14 mouse cellular contexts compared by ENCODE assay signal in genomic region chr8:47285435-47285834, GRCm38 (mm10).
DNase-seq lines count a peak whose midpoint lies in the region; ATAC-seq lines count a peak whose summit lies in the region.
"Had no signal": no experiment of that assay in that cellular context is flagged by ENCODE, and none has a peak within 500 bp of the region (broad histone marks: within the 10 kb centered on the region; RNA-seq: fewer than 3 reads in every experiment).

No protein-coding gene starts in this region.

- peak overlapping the region; percentile 91 for H3K4me3 ChIP-seq in forebrain, embryonic 14.5 days (ENCODE audit: low read depth, low read length)
- 0 out of 2 replicates have a peak overlapping the region, but pooled peaks have one; percentile 92 for H3K4me3 ChIP-seq in limb, embryonic 12.5 days (replicated peaks)
- H3K4me3 ChIP-seq in neural tube, embryonic 13.5 days, result peak overlapping the region; percentile 85
- H3K4me3 ChIP-seq: heart, adult 2 months had no signal

- WGBS in forebrain, embryonic 14.5 days, result 19% methylated on average over 6 of the region's 6 CpGs
- whole genome bisulfite sequencing in limb, embryonic 12.5 days, result 85% methylated on average over 6 of the region's 6 CpGs
- whole genome bisulfite sequencing in neural tube, embryonic 13.5 days, result 23% methylated on average over 6 of the region's 6 CpGs

- no peaks in the 10 kb centered on the region for H3K27me3 ChIP-seq in forebrain, embryonic 14.5 days (replicated peaks; ENCODE audit: control insufficient read depth, insufficient read depth, low read length)
- no peaks in the 10 kb centered on the region for H3K27me3 ChIP-seq in limb, embryonic 12.5 days
- H3K27me3 ChIP-seq in neural tube, embryonic 13.5 days, result no peaks in the 10 kb centered on the region

- H3K4me2 ChIP-seq in forebrain, embryonic 14.5 days (ENCODE audit: low read length), result peak overlapping the region; percentile 80
- H3K4me2 ChIP-seq in limb, embryonic 12.5 days, result peak overlapping the region; percentile 80
- H3K4me2 ChIP-seq in neural tube, embryonic 13.5 days, result peak overlapping the region; percentile 83

- H3K36me3 ChIP-seq in forebrain, embryonic 14.5 days (ENCODE audit: control insufficient read depth, insufficient read depth, low read length), result no peaks in the 10 kb centered on the region
- H3K36me3 ChIP-seq in limb, embryonic 12.5 days, result peaks cover 3% of the 10 kb centered on the region; the same call in 1 of the 2 replicates
- H3K36me3 ChIP-seq in neural tube, embryonic 13.5 days, result no peaks in the 10 kb centered on the region

- peaks cover 46% of the 10 kb centered on the region for H3K4me1 ChIP-seq in forebrain, embryonic 14.5 days (ENCODE audit: control insufficient read depth, insufficient read depth, low read length)
- peaks cover 53% of the 10 kb centered on the region for H3K4me1 ChIP-seq in limb, embryonic 12.5 days (replicated peaks)
- H3K4me1 ChIP-seq in neural tube, embryonic 13.5 days (replicated peaks), result peaks cover 74% of the 10 kb centered on the region

- DNase-seq in cerebellum, adult 9-10 months, result peak; percentile 5
- DNase-seq in cerebellum, adult 11-12 months, result no peak
- peak; percentile 61 for DNase-seq in forebrain, embryonic 14.5 days (ENCODE audit: low spot score)
- no peak for DNase-seq in heart, adult 18-20 months
- DNase-seq in lung, postnatal 10 days, result no peak
- no peak for DNase-seq in urinary bladder, postnatal 4 days (ENCODE audit: low spot score in 2 of 2)
- DNase-seq: cerebellum, postnatal 25 days; heart, adult 2 months; left cerebral cortex, postnatal 4 days; lung, embryonic 14.5 days; right cerebral cortex, postnatal 25 days; thymus, postnatal 25 days had no signal

- peak overlapping the region; percentile 45; the same call in 1 of the 2 replicates for H3K27ac ChIP-seq in forebrain, embryonic 14.5 days (ENCODE audit: low read depth, low read length)
- no peak overlapping the region for H3K27ac ChIP-seq in limb, embryonic 12.5 days
- H3K27ac ChIP-seq in neural tube, embryonic 13.5 days (replicated peaks), result peak overlapping the region; percentile 99
- H3K27ac ChIP-seq: heart, adult 2 months had no signal

- no peak for ATAC-seq in forebrain, embryonic 14.5 days
- no peak for ATAC-seq in limb, embryonic 12.5 days (ENCODE audit: insufficient number of reproducible peaks, insufficient read depth, low FRiP score, low TSS enrichment, low read depth)
- no peak for ATAC-seq in neural tube, embryonic 13.5 days (ENCODE audit: low read depth)

- H3K9me3 ChIP-seq in forebrain, embryonic 14.5 days (replicated peaks; ENCODE audit: control insufficient read depth, low read length), result no peaks in the 10 kb centered on the region
- no peaks in the 10 kb centered on the region for H3K9me3 ChIP-seq in limb, embryonic 12.5 days
- no peaks in the 10 kb centered on the region for H3K9me3 ChIP-seq in neural tube, embryonic 13.5 days

- peak overlapping the region; percentile 99 for H3K9ac ChIP-seq in forebrain, embryonic 14.5 days (ENCODE audit: low read length)
- H3K9ac ChIP-seq in limb, embryonic 12.5 days (replicated peaks), result no peak overlapping the region
- H3K9ac ChIP-seq in neural tube, embryonic 13.5 days, result peak overlapping the region; percentile 100
- H3K9ac ChIP-seq: lung, embryonic 14.5 days had no signal

Comparison
In these comparisons a context has a peak if more than half of its experiments do, and no peak if none do; other contexts are left out.
1. DNase-seq: peak in cerebellum, adult 9-10 months (single experiment) and forebrain, embryonic 14.5 days (single experiment); none in cerebellum, adult 11-12 months (single experiment), heart, adult 18-20 months (0 of 2), lung, postnatal 10 days (single experiment) and urinary bladder, postnatal 4 days (0 of 2).
2. Peak in every context shown above with its lines, with median percentiles within 50 percentile points of each other: H3K4me2 ChIP-seq and H3K4me3 ChIP-seq.